Mouse (Mus musculus) thymus, postnatal 10 days (tissue): Measurements from ENCODE around the gene Fdxacb1.

Experiments
- DNase-seq, 2 experiments: peaks; one replicate each; pipeline ENCODE4 v3.0.0; 2021; ENCODE audit warnings: low spot score in 2 of 2

The Fdxacb1 gene

DNA sequence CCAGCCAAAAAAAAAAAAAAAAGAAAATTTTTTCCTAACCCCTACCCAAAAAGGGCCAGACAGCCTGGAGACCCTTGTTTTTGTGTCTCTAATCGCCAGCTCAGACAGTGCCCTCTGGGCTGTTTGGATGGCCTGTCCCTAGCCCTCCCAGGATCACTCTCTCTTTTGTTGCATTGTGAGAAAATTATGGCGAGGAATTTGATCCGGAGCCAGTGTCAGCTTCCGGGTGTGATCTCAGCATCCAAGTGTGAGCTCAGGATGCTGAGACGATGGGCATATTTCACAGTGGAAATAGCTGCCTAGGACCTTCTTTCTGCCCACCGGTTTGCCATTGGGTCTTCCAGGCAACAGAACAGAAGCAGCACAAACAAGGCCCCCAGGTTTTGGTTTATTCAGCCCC lies 17.3 kb upstream of the Fdxacb1 start:
- no peak for DNase-seq

DNA sequence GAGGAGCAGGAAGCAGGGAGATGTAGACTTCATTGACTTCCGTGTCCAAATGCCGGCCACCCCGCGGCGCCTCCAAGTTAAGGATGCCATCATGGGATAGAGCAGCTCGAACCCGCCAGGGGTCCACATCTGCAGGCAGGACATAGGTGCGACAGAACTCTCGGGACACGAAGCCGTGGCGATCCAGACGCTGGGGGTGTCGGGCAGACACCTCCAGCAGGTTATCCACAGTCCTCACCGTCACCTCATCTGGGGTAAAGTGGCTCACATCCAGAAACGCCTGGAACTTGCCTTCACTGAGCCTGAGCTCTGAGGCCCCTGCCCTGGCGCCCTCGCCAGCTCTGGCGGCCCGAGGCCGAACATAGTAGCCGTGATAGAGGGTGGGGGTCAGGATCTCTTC lies 16.7 kb upstream of the Fdxacb1 start, which contains the start of gene Cryab:
Cryab (plus strand) TSS at position 3 of the 400 bp plus-strand sequence.
- DNase-seq, result no peak

GRCm38 (mm10) chr9:50752054-50752602 lies 15.9 kb upstream of the Fdxacb1 start, which contains the start of gene Hspb2:
Gene Hspb2 (minus strand): TSS chr9:50752354.
- no peak for DNase-seq

- DNase-seq, result no peak
Measured at GRCm38 (mm10) chr9:50752784-50753615, 15.0 kb upstream of the Fdxacb1 start.

- DNase-seq, result no peak
Measured at GRCm38 (mm10) chr9:50753947-50754346, 14.1 kb upstream of the Fdxacb1 start.

DNA sequence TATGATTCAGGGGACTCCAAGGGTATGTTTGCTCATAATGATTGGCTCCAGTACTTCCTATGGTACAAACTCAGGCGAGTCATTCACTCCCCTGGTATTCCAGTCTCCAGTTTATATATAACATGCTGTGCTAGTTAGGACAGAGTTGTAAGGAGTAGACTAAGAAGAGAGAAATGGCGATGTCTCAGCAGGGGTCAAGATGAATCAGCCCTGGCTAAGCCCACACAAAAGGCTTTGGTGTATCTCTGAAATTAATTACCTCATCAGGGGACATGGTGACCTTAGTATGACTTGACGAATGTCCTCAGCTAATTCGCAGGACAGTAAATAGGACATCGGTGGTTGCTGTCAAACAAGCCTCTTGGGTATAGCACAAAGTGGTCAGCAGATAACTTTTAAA lies 11.3 kb upstream of the Fdxacb1 start:
- DNase-seq, result no peak

DNA sequence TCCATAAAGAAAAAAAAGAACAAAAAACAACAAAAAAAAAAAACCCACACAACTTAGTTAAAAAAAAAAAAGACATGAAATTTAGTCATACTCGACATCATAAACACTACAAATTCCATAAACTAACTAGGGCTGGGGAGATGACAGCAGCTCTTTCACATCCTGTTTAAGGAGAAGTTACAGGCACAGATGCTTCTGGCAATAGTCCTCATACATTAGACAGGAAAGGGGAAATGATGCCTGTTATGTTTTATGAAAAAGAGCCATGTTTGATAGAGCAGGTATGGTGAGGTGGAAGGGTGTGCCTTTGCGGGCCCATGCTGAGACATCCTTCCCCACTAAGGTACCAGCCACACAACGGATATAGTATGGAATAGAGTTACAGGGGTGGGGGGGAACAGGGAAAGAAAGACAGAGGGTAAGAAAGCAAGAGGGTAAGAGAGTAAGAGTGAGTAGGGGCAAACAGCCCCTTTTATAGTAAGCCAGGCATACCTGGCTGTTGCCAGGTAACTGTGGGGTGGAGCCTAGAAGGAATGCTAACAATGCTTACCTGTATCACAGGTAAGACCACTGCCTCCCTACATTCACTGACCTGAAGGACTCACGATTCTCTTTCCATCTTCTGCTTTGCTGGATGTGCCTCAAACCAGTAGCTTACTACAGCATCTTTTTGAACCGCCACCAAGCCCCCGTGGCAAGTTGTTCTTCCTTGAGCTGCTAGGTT lies 6.4 kb upstream of the Fdxacb1 start:
- no peak for DNase-seq

- no peak for DNase-seq
Measured at GRCm38 (mm10) chr9:50763331-50763730, 4.7 kb upstream of the Fdxacb1 start.

DNA sequence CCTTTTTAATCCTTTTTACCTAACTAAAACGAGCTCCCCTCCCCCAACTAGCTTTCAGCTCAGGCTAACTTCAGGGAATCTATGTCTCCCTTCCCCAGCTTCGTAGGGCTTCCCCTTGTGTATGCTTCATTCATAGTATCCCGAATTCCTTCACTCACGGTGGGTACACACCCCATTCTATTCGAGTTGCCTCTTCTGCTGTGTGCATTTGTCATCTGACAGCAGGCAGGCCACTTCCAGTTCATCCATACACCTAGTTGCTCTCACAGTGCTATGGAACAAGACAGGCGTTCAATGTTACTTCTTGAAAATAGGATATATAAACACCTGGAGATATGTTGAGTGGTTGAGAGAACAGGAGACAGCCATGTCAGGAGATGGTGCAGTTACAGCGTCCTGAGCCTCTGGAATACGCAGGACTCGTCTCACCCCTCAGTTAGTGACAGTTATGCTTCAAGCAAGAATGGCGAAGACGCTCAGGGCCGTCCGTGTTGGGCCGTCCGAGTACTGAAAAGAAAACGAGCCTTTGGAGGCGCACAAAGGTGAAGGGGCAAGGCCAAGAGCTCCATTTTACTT lies 417 bp upstream of the Fdxacb1 start:
- no peak for DNase-seq

GRCm38 (mm10) chr9:50770011-50770410 lies 2.0 kb downstream of the Fdxacb1 start:
- DNase-seq, result no peak

DNA sequence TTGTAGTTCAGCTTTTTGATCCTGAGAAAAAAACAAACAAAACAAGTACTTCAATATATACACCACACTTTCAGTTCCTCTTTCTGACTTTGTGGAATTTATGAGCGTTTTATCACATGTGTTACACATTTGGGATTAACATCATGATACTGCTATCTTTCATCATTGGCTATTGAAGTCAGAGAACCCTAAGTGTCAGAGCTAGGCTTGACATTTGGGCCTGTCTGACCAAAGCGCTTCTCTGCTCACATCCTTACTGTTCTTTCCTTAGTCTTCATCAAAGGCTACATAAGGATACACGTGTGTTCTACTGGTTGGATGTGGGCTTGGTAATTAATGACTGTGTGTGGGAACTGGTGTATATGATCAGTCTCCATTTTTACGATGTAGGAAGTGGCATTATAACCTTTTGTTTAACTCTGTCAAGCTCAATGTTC lies 6.0 kb downstream of the Fdxacb1 start:
- DNase-seq, result no peak

DNA sequence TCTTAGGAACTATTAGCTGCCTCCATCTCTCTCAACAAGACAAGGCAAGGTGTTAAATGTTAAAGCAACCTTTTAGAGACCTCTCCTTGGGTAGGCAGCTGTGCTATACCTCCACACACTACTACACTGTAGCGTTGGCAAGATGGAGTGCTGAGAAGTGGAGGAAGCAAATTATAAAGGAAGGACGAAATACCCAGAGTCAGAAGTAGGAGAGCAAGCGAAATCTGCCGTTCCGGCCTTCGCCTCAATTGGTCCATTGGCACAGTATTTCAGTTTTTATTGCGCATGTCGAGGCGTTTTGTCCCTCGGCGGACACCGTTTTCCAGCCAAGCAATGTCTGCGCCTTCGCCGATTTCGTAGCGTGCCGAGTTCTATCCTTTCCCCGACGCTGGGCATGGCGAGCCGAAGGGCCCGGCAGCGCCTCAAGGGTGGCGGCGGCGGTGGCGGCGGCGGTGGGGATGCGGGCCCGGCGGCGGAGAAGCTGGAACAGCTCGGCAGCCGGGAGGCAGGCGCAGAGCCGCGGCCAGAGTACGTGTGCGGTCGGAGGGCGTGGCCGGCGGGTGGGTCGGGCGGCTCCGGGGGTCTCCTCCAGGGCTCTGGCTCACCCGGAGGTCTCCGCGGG lies 7.1 kb downstream of the Fdxacb1 start, which contains the start of the genes Alg9 and 1110032A03Rik:
Alg9 (plus strand) TSS at position 29 of the 622 bp plus-strand sequence.
1110032A03Rik (minus strand) TSS at position 530 of the 622 bp plus-strand sequence.
- peak; percentile 79 to 87 for DNase-seq

DNA sequence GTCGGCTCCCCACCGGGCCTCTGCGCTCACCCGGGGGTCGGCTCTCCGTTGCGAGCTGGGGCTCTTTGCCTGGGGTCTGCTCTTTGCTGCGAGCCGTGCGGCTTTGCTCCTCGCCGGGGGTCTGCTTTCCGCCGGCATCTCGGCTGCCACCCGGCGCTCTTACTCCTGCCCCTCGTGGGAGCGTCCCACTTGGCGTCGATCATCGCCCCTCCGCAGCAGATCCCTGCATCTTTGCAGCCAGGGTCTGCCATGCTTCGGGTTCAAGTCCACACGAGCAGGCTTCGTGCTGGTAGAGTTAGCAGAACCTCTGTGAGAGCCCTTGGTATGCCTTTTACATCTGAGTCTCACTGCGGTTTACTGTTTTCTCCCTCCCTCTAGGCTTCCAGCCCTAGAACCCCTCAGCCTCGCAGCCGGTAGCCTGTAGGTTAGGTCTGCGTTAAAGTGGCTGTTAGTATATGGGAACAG lies 7.7 kb downstream of the Fdxacb1 start:
- DNase-seq, result peak in 1 of 2 experiments; percentile 36

DNA sequence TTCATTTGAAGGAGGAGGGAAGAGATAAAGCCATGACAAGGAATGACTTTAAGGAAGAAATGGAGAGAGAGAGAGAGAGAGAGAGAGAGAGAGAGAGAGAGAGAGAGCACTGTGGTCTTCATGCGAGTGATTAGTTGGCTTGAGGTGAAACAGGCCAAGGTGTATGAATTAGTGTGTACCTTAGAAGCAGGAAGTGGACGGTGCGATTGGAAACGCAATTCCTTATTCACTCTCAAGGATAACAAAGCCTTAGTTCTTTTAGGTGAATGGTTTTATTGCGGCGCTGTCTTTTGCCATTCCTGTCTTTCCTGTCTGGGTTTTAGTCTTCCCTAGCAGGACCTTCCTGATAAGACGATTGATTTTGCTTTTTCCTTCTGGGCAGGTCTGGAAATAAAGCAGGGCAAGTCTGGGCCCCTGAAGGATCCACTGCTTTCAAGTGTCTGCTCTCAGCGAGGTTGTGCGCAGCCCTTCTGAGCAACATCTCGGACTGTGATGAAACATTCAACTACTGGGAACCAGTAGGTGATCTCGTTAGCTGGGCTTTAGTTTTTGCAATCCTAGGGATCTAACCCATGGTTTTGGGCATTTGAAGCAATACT lies 8.2 kb downstream of the Fdxacb1 start:
- no peak for DNase-seq

GRCm38 (mm10) chr9:50782155-50782554 lies 14.1 kb downstream of the Fdxacb1 start:
- DNase-seq, result peak; percentile 50 to 59

DNA sequence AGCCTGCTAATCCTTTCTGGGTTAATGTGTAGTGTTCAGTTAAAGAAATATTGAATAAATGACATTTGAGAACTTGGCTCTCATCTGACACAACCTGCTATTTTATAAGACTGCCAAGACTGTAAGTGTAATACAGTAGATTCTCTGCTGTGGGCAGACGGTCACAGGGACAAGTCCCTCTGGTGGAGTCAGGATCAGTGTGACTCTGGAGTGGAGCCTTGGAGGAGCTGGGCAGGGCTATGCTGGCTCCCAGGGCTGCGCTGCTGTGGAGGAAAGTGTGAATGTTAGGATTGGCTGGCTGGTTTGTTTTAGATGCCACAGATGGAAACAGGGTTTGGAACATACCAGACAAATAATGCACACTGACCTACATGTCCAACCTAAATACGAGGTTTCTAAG lies 27.2 kb downstream of the Fdxacb1 start:
- no peak for DNase-seq

DNA sequence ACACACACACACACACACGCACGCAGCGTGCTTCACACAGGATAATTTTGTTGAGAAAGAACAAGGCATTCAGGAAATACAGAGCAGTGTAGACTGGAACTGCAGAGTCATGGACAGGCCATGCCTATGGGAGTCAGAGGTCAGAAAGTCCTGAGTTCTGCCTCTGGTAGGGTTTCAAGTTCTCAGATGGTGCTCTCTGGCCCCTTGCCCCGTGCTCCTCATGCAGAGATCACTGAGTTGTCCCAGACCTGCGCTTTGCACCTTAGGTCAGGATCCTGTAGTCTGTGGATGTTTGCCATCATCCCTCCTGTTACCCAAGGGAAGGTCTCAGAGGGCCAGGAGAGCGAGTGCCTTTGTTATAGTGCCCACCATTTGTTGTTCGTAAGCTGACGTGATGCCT lies 28.7 kb downstream of the Fdxacb1 start:
- DNase-seq, result no peak

GRCm38 (mm10) chr9:50797641-50798040 lies 29.6 kb downstream of the Fdxacb1 start:
- no peak for DNase-seq

DNA sequence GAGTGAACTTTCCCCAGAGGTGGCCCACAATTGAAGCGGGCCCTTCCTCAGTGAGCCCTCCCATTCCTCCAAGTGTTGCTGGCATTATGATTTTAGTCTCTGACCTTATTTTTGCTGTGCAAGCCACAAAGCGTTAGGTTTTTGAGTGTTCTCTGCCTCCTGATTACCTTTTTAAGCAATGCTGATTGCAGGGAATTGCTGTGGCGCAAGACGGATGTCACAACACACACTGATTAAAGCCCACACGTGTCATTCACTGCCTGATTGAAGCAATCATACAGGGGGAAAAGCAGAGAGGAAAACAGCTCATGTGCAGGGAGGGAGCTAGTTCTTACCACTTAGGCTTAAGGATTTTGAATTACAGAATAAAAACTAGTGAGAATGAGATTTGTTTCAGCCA lies 30.3 kb downstream of the Fdxacb1 start:
- DNase-seq, result no peak

DNA sequence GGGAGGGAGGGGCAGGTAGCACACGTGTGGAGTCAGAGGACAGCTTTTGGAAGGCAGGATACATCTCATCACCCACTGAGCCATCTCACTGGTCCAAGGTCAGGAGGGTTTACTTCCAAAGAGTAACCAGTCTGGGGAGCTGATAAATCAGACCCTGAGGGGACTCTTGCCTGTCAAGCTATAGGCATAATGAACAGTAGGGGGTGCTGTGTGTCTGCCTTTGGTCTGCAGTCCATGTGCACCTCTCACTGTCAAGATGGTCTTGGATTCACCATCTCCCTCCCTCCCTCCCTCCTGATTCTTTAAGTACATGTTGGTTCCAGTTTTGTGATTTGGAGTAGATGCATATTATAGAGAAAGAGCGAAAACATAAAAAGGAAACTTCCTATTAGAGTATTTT lies 32.9 kb downstream of the Fdxacb1 start:
- DNase-seq, result peak; percentile 35 to 77

DNA sequence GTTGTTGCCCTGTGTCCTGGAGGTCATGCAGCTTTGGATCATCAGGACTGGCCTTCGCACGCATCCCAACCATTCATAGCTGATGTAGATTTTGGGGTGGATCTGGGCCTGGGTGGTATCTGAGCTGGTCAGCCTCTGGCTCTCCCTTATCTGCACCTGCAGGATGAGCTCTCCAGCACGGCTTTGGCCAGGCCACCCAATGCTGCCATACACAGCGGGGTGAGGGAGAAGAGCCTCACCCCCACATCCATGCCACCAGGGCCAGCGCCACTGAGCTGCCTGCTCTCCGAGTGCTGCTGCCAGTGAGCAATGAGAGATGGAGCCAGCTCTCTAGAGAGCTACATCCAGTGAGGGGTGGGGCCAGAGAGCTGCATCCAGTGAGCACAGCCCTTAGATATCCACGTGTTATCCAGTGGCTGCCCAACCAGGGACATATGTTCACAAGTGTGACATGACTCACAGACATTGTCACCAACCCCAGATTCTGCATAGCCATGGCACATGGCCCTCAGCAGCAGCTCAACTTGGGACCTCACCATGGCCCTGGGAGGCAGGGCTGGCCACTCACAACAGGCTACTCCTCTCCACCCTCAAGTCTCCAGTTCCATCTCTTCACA lies 35.1 kb downstream of the Fdxacb1 start:
- DNase-seq, result no peak
